Mouse (Mus musculus): Measurements from ENCODE around the gene Ddx47. TPM values are rescaled to one million over a fixed set of nuclear protein-coding genes. Genes with fewer than 3 reads are reported as not detected.

The Ddx47 gene
- polyA plus RNA-seq, 1 experiment from 2014 or later: 93.0 TPM

- H3K27me3 ChIP-seq (replicated peaks): no peaks in the 10 kb centered on the region
- 74% methylated on average over 3 of the region's 3 CpGs for WGBS
These were observed 26.7 kb upstream of the Ddx47 start for GRCm38 (mm10) chr6:134984748-134985147.

GRCm38 (mm10) chr6:134988377-134988776 lies 23.0 kb upstream of the Ddx47 start:
- no peak overlapping the region for H3K9ac ChIP-seq
- H3K4me1 ChIP-seq: peaks cover 4% of the 10 kb centered on the region; the same call in 1 of the 2 replicates
- H3K9me3 ChIP-seq: no peaks in the 10 kb centered on the region
- no peak overlapping the region for H3K4me3 ChIP-seq
- H3K27me3 ChIP-seq (replicated peaks): no peaks in the 10 kb centered on the region
- no peak overlapping the region for H3K4me2 ChIP-seq (replicated peaks)
- no peak overlapping the region for H3K27ac ChIP-seq
- WGBS: 84% methylated on average over 9 of the region's 9 CpGs
- ATAC-seq (ENCODE audit: low FRiP score, low read depth): no peak
- no peaks in the 10 kb centered on the region for H3K36me3 ChIP-seq

More at GRCm38 (mm10) chr6:134984748-134985147, 26.7 kb upstream of the Ddx47 start:
- Histone ChIP-seq H3K4me1 (peaks cover 13% of the 10 kb centered on the region), H3K9me3 (no peaks in the 10 kb centered on the region), H3K27ac (no peak overlapping the region), H3K4me3 (no peak overlapping the region), H3K9ac (no peak overlapping the region), H3K36me3 (no peaks in the 10 kb centered on the region), H3K4me2 (replicated peaks) (peak overlapping the region; percentile 78; the same call in 1 of the 2 replicates)
- ATAC-seq (ENCODE audit: low FRiP score, low read depth): no peak

GRCm38 (mm10) chr6:134990674-134991073 lies 20.7 kb upstream of the Ddx47 start:
- 91% methylated on average over 6 of the region's 6 CpGs for WGBS
- H3K4me1 ChIP-seq: no peaks in the 10 kb centered on the region
- no peak overlapping the region for H3K27ac ChIP-seq
- H3K36me3 ChIP-seq: no peaks in the 10 kb centered on the region
- no peak for ATAC-seq (ENCODE audit: low FRiP score, low read depth)
- H3K9ac ChIP-seq: no peak overlapping the region
- no peak overlapping the region for H3K4me2 ChIP-seq (replicated peaks)
- no peaks in the 10 kb centered on the region for H3K9me3 ChIP-seq
- no peak overlapping the region for H3K4me3 ChIP-seq
- no peaks in the 10 kb centered on the region for H3K27me3 ChIP-seq (replicated peaks)

- Histone ChIP-seq H3K27ac (no peak overlapping the region), H3K9ac (no peak overlapping the region), H3K4me3 (no peak overlapping the region), H3K4me1 (no peaks in the 10 kb centered on the region), H3K36me3 (no peaks in the 10 kb centered on the region), H3K4me2 (replicated peaks) (no peak overlapping the region), H3K9me3 (no peaks in the 10 kb centered on the region), H3K27me3 (replicated peaks) (no peaks in the 10 kb centered on the region)
- 79% methylated on average over 12 of the region's 12 CpGs for WGBS
- ATAC-seq (ENCODE audit: low FRiP score, low read depth): no peak
These were observed 17.3 kb upstream of the Ddx47 start for GRCm38 (mm10) chr6:134994031-134994651.

GRCm38 (mm10) chr6:134994985-134995384 lies 16.4 kb upstream of the Ddx47 start:
- Histone ChIP-seq H3K27ac (no peak overlapping the region), H3K4me2 (replicated peaks) (no peak overlapping the region), H3K27me3 (replicated peaks) (no peaks in the 10 kb centered on the region), H3K9ac (no peak overlapping the region), H3K4me3 (no peak overlapping the region), H3K36me3 (no peaks in the 10 kb centered on the region), H3K9me3 (no peaks in the 10 kb centered on the region), H3K4me1 (no peaks in the 10 kb centered on the region)
- no peak for ATAC-seq (ENCODE audit: low FRiP score, low read depth)
- WGBS: 89% methylated on average over 8 of the region's 8 CpGs

- no peak for ATAC-seq (ENCODE audit: low FRiP score, low read depth)
- H3K36me3 ChIP-seq: no peaks in the 10 kb centered on the region
- WGBS: 90% methylated on average over 2 of the region's 2 CpGs
- no peak overlapping the region for H3K9ac ChIP-seq
- no peak overlapping the region for H3K4me3 ChIP-seq
- no peak overlapping the region for H3K4me2 ChIP-seq (replicated peaks)
- no peaks in the 10 kb centered on the region for H3K4me1 ChIP-seq
- H3K27ac ChIP-seq: no peak overlapping the region
- no peaks in the 10 kb centered on the region for H3K9me3 ChIP-seq
- no peaks in the 10 kb centered on the region for H3K27me3 ChIP-seq (replicated peaks)
These were observed 14.5 kb upstream of the Ddx47 start for GRCm38 (mm10) chr6:134996918-134997317.

GRCm38 (mm10) chr6:134998076-134998475 lies 13.3 kb upstream of the Ddx47 start:
- no peak overlapping the region for H3K4me3 ChIP-seq
- no peaks in the 10 kb centered on the region for H3K27me3 ChIP-seq (replicated peaks)
- H3K27ac ChIP-seq: no peak overlapping the region
- no peaks in the 10 kb centered on the region for H3K9me3 ChIP-seq
- no peak for ATAC-seq (ENCODE audit: low FRiP score, low read depth)
- H3K4me1 ChIP-seq: no peaks in the 10 kb centered on the region
- no peak overlapping the region for H3K4me2 ChIP-seq (replicated peaks)
- H3K36me3 ChIP-seq: no peaks in the 10 kb centered on the region
- WGBS: 87% methylated on average over 8 of the region's 8 CpGs
- H3K9ac ChIP-seq: no peak overlapping the region

- no peak for ATAC-seq (ENCODE audit: low FRiP score, low read depth)
- no peak overlapping the region for H3K4me3 ChIP-seq
- WGBS: 85% methylated on average over 3 of the region's 3 CpGs
- no peak overlapping the region for H3K4me2 ChIP-seq (replicated peaks)
- H3K36me3 ChIP-seq: no peaks in the 10 kb centered on the region
- no peaks in the 10 kb centered on the region for H3K4me1 ChIP-seq
- no peaks in the 10 kb centered on the region for H3K9me3 ChIP-seq
- no peaks in the 10 kb centered on the region for H3K27me3 ChIP-seq (replicated peaks)
- no peak overlapping the region for H3K27ac ChIP-seq
- no peak overlapping the region for H3K9ac ChIP-seq
These were observed 12.6 kb upstream of the Ddx47 start for GRCm38 (mm10) chr6:134998781-134999180.

GRCm38 (mm10) chr6:135000272-135000671 lies 11.1 kb upstream of the Ddx47 start:
- Histone ChIP-seq H3K36me3 (no peaks in the 10 kb centered on the region), H3K9ac (no peak overlapping the region), H3K27me3 (replicated peaks) (no peaks in the 10 kb centered on the region), H3K9me3 (no peaks in the 10 kb centered on the region), H3K4me3 (no peak overlapping the region), H3K27ac (no peak overlapping the region), H3K4me1 (no peaks in the 10 kb centered on the region), H3K4me2 (replicated peaks) (no peak overlapping the region)
- 77% methylated on average over 4 of the region's 4 CpGs for WGBS
- no peak for ATAC-seq (ENCODE audit: low FRiP score, low read depth)

- Histone ChIP-seq H3K4me1 (no peaks in the 10 kb centered on the region), H3K4me3 (no peak overlapping the region), H3K27me3 (replicated peaks) (no peaks in the 10 kb centered on the region), H3K9me3 (no peaks in the 10 kb centered on the region), H3K9ac (no peak overlapping the region), H3K27ac (no peak overlapping the region), H3K36me3 (no peaks in the 10 kb centered on the region), H3K4me2 (replicated peaks) (no peak overlapping the region)
- WGBS: 95% methylated on average over 4 of the region's 4 CpGs
- ATAC-seq (ENCODE audit: low FRiP score, low read depth): no peak
These were observed 9.4 kb upstream of the Ddx47 start for GRCm38 (mm10) chr6:135001991-135002390.

- Histone ChIP-seq H3K4me1 (no peaks in the 10 kb centered on the region), H3K27ac (no peak overlapping the region), H3K4me2 (replicated peaks) (no peak overlapping the region), H3K4me3 (no peak overlapping the region), H3K27me3 (replicated peaks) (no peaks in the 10 kb centered on the region), H3K9me3 (no peaks in the 10 kb centered on the region), H3K9ac (no peak overlapping the region), H3K36me3 (no peaks in the 10 kb centered on the region)
- no peak for ATAC-seq (ENCODE audit: low FRiP score, low read depth)
- WGBS: 92% methylated on average over 4 of the region's 4 CpGs
These were observed 5.0 kb upstream of the Ddx47 start for GRCm38 (mm10) chr6:135006372-135006771.

GRCm38 (mm10) chr6:135011734-135012116 lies 313 bp downstream of the Ddx47 start:
- H3K4me1 ChIP-seq: peaks cover 7% of the 10 kb centered on the region
- 2% methylated on average over 14 of the region's 14 CpGs for WGBS
- H3K9me3 ChIP-seq: no peaks in the 10 kb centered on the region
- H3K9ac ChIP-seq: peak overlapping the region; percentile 69
- H3K27me3 ChIP-seq (replicated peaks): no peaks in the 10 kb centered on the region
- peaks cover 31% of the 10 kb centered on the region for H3K36me3 ChIP-seq
- no peak overlapping the region for H3K27ac ChIP-seq
- H3K4me3 ChIP-seq: peak overlapping the region; percentile 69
- peak overlapping the region; percentile 66 for H3K4me2 ChIP-seq (replicated peaks)
- peak; percentile 57 for ATAC-seq (ENCODE audit: low FRiP score, low read depth)

GRCm38 (mm10) chr6:135017211-135017610 lies 5.8 kb downstream of the Ddx47 start:
- Histone ChIP-seq H3K4me1 (peaks cover 4% of the 10 kb centered on the region), H3K9me3 (no peaks in the 10 kb centered on the region), H3K27ac (no peak overlapping the region), H3K36me3 (peaks cover 85% of the 10 kb centered on the region), H3K4me2 (replicated peaks) (no peak overlapping the region), H3K27me3 (replicated peaks) (no peaks in the 10 kb centered on the region), H3K9ac (no peak overlapping the region), H3K4me3 (no peak overlapping the region)
- 94% methylated on average over 11 of the region's 11 CpGs for WGBS
- no peak for ATAC-seq (ENCODE audit: low FRiP score, low read depth)
